Mouse (Mus musculus) lung, embryonic 14.5 days (tissue): ENCODE measurements around the gene Adgrg6. TPM values are rescaled to one million over a fixed set of nuclear protein-coding genes. Genes with fewer than 3 reads are reported as not detected.

ENCODE experiments used
- ATAC-seq: fragments of 200-750 bp; cut with Nextera tagmentation; 2 replicates; pipeline ENCODE4 v1.8.0; 2017; ENCODE audit warnings: mild to moderate bottlenecking, moderate TSS enrichment, moderate library complexity; ENCODE audit not compliant: insufficient read depth
- DNase-seq: peaks from one replicate; pipeline ENCODE4 v3.0.0-alpha.2; 2015
- H3K27ac ChIP-seq: fragments of 300-500 bp; sonication (generic); 2 replicates; pipeline ENCODE4 v1.5.1; 2014; ENCODE audit warnings: low read depth, mild to moderate bottlenecking, moderate library complexity
- H3K27me3 ChIP-seq: fragments of 300-500 bp; sonication (generic); 2 replicates; pipeline ENCODE4 v1.6.1; 2014; ENCODE audit warnings: low read length, control low read depth; ENCODE audit not compliant: insufficient read depth
- H3K36me3 ChIP-seq: fragments of 300-500 bp; sonication (generic); 2 replicates; pipeline ENCODE4 v1.6.1; 2014; ENCODE audit warnings: control low read depth; ENCODE audit not compliant: insufficient read depth
- H3K4me1 ChIP-seq: fragments of 300-500 bp; sonication (generic); 2 replicates; pipeline ENCODE4 v1.6.1; 2014; ENCODE audit warnings: antibody characterized with exemption, control low read depth; ENCODE audit not compliant: insufficient read depth
- H3K4me2 ChIP-seq: fragments of 300-500 bp; sonication (generic); 2 replicates; pipeline ENCODE4 v1.6.1; 2014; ENCODE audit warnings: mild to moderate bottlenecking
- H3K4me3 ChIP-seq: fragments of 300-500 bp; sonication (generic); 2 replicates; pipeline ENCODE4 v1.5.1; 2014; ENCODE audit warnings: low read depth, low read length
- H3K9ac ChIP-seq: fragments of 300-500 bp; sonication (generic); 2 replicates; pipeline ENCODE4 v1.6.1; 2014
- H3K9me3 ChIP-seq: fragments of 300-500 bp; sonication (generic); 2 replicates; pipeline ENCODE4 v1.6.1; 2016; ENCODE audit warnings: low read depth, low read length, control low read depth
- CTCF ChIP-seq: IDR thresholded peaks from 2 replicates; pipeline ENCODE4 v1.5.1; 2016; ENCODE audit warnings: antibody characterized with exemption, low read depth
- WGBS: fragments of 180-500 bp; shearing (Covaris S2); extraction: QIAGEN DNeasy Blood & Tissue Kit; methylation state at CpG from one replicate; pipeline ENCODE4 v1.1.7; 2014; 5-methylcytosine and 5-hydroxymethylcytosine counted together
- polyA plus RNA-seq: library from polyadenylated mRNA; unstranded; fragments of >200 nt; fragmentation: Nextera tagmentation; extraction: Ambion mirVana; gene quantifications from 2 replicates; pipeline ENCODE4 v1.2.1, GENCODE M21; 2014

The Adgrg6 gene
- polyA plus RNA-seq, 1 experiment from 2014 or later, result 22.9 TPM

DNA sequence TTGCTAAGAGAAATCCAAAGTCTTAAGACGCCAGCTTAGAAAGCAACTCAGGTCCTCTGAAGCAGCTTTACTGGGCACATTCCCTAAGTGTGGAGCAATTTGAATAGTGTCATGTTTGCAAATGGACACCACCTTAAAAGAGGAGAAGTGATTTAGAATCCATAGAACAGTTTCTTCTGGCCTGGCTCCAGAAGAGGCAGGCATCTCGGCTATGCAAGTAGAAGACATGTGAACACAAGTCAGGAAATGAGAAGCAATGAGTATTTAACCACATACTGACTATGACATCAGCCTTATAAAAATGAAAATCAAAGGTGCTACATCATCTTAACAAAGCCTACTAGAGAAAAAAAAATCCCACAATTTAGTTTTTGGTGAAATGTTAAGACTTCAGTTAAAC, 17.7 kb downstream of the Adgrg6 start:
- H3K9me3 ChIP-seq, result no peaks in the 10 kb centered on the region
- 47% methylated on average over 2 of the region's 2 CpGs for WGBS
- H3K4me2 ChIP-seq, result no peak overlapping the region
- no peak overlapping the region for H3K9ac ChIP-seq
- no peak for DNase-seq
- ATAC-seq, result 0 out of 2 replicates have a peak, but pooled peaks have one; percentile 31
- TF ChIP-seq CTCF, result no peak
- no peak overlapping the region for H3K27ac ChIP-seq
- no peak overlapping the region for H3K4me3 ChIP-seq
- no peaks in the 10 kb centered on the region for H3K36me3 ChIP-seq
- H3K27me3 ChIP-seq, result no peaks in the 10 kb centered on the region
- H3K4me1 ChIP-seq, result no peaks in the 10 kb centered on the region

DNA sequence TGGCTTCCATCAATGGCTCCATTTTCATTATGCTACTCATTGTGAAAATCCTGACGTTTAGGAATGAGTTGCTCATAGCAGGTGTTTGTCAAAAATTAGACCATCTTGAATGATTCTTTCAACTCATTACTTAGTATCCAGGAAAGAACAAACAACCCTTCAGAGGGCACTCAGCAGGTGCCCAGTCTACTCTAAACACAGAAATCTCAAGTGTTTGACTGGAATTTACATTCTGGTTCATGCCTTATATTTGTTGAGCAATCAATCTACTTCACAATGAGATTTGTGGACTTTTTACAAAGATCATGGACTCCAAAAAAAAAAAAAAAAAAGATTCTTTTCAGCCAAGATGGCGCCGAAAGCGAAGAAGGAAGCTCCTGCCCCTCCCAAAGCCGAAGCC, 22.7 kb downstream of the Adgrg6 start:
- Histone ChIP-seq H3K9ac (no peak overlapping the region), H3K36me3 (no peaks in the 10 kb centered on the region), H3K27ac (no peak overlapping the region), H3K4me2 (no peak overlapping the region), H3K27me3 (no peaks in the 10 kb centered on the region), H3K9me3 (no peaks in the 10 kb centered on the region), H3K4me3 (no peak overlapping the region), H3K4me1 (peaks cover 11% of the 10 kb centered on the region)
- WGBS, result 58% methylated on average over 5 of the region's 5 CpGs
- no peak for TF ChIP-seq CTCF
- no peak for DNase-seq
- ATAC-seq, result no peak

DNA sequence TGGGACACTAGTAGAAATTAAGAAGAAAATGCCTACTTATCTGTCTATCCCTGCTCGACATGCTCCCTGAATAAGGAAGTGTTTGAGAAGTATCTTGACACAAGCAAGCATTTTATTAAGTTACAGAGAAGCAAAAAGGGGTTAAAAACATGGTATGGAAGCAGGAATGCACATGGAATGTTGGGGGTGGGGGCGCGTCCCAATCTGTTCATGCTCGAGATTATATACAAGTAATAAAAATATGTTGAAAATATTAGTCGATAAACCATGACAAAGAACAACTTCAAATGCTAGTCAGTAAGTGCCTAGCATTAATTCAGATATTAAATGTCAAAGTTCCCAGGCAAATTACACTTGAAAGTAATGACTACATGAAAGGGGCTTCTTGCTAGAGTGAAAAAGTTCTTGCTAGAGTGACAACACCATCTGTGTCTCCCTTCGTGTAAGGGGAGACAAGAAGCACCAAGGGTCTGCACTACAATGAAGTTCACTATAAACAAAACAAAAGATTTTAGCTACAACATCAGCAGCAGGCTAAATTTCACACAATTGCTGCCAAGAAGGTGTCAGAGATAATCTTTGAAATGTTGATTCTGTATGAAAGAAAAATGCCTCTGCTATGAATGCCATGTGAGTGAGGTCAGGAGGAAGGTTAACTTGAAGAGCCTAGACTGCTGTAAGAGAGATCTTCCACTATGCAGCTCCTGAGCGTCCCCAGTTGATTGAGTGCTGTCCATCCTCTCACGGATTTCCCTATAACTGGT, 24.4 kb downstream of the Adgrg6 start:
- Histone ChIP-seq H3K9ac (no peak overlapping the region), H3K27ac (peak overlapping the region; percentile 19; the same call in 1 of the 2 replicates), H3K4me2 (no peak overlapping the region), H3K4me1 (peaks cover 11% of the 10 kb centered on the region), H3K27me3 (no peaks in the 10 kb centered on the region), H3K36me3 (no peaks in the 10 kb centered on the region), H3K9me3 (no peaks in the 10 kb centered on the region), H3K4me3 (no peak overlapping the region)
- peak; percentile 67 for DNase-seq
- WGBS, result 21% methylated on average over 8 of the region's 8 CpGs
- ATAC-seq, result peak; percentile 63
- no peak for TF ChIP-seq CTCF

DNA sequence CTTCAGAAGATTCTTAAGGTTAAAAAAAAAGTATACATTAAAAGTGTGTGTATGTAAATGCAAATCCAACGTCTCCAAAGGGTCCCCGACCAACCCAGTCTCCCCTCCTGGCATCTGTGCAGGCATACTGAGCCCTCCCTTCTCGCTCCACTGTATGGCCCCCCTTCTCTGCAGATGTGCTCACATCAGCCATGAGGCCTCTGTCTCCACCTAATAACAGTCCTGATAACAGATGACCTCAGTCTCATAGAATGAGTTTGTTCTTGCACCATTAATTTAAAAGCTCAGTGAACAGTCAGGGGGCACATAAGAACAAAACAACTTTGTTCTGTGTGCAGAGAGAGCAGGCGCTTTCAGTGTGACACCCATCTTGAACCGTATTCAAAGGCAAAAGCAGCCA, 27.6 kb downstream of the Adgrg6 start:
- H3K27ac ChIP-seq, result no peak overlapping the region

DNA sequence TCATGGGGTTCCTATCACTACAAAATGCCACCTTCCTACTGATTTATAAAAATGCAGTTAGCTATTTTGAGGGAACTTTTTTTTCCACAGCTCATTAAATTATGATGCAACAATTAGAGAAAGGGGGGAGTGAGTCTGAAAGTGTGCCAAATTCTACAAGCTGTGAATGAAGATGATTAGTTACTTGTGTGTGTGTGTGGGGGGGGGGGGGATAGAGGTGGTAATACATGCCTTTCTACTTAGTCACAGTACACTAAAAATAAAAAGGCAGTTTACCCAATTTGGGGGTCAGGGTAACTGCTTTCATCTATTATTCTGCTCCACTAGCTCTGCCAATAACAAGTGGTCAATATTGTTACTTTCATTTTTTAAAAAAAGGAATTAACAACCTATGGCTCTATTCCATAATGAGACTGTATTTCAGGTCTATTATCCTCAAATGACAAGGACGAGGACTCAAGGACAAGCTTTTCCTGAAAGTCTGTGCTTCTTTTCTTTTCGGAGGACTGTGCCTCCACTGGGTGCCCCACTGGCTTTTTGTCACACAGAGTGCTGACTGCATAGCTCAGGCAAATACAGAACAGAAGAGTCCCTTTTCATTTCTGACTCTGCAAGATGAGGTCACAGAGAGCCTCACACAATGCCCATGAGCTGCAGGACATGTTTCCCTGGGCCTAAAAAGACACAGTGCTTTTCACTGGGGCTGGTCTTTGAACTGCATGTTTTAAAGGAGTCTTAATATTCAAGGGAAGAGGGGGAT, 33.4 kb downstream of the Adgrg6 start:
- no peak for TF ChIP-seq CTCF
- no peaks in the 10 kb centered on the region for H3K36me3 ChIP-seq
- peak; percentile 73 for DNase-seq
- WGBS, result 62% methylated on average over 2 of the region's 2 CpGs
- no peak overlapping the region for H3K9ac ChIP-seq
- no peak overlapping the region for H3K4me2 ChIP-seq
- H3K4me1 ChIP-seq, result peaks cover 7% of the 10 kb centered on the region; the same call in 1 of the 2 replicates
- ATAC-seq, result peak; percentile 69; the same call in 1 of the 2 replicates
- no peaks in the 10 kb centered on the region for H3K27me3 ChIP-seq
- H3K4me3 ChIP-seq, result no peak overlapping the region
- no peaks in the 10 kb centered on the region for H3K9me3 ChIP-seq
- H3K27ac ChIP-seq, result peak overlapping the region; percentile 33; the same call in 1 of the 2 replicates

More for the DNA sequence above, 27.6 kb downstream of the Adgrg6 start:
- no peaks in the 10 kb centered on the region for H3K9me3 ChIP-seq
- ATAC-seq (peak; percentile 78; the same call in 1 of the 2 replicates), DNase-seq (peak; percentile 55)
- no peak overlapping the region for H3K4me3 ChIP-seq
- WGBS, result 29% methylated on average over 5 of the region's 5 CpGs
- H3K9ac ChIP-seq, result no peak overlapping the region
- no peaks in the 10 kb centered on the region for H3K27me3 ChIP-seq
- no peak for TF ChIP-seq CTCF
- H3K36me3 ChIP-seq, result no peaks in the 10 kb centered on the region
- H3K4me1 ChIP-seq, result peaks cover 11% of the 10 kb centered on the region
- no peak overlapping the region for H3K4me2 ChIP-seq

DNA sequence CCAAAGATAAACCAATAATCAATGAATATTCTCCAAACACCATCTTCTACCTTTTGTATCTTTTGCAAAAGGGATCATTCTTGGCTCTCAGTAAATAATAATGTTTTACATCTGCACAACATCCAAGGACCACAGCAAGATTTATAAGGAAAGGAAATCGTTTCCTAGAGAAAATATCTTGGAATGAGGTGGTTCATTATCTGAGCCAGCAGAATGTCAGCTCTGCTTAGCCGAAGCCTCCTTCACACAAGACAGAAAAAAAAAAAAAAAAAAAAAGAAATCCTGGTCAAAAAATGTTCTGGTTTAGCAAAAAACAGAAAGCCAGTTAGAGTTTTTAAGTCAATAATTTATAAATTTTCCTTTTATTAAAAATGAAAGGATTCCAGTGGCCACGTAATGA, 34.3 kb downstream of the Adgrg6 start:
- no peaks in the 10 kb centered on the region for H3K36me3 ChIP-seq
- 37% methylated on average over 3 of the region's 3 CpGs for WGBS
- no peak overlapping the region for H3K9ac ChIP-seq
- DNase-seq (peak; percentile 72), ATAC-seq (no peak)
- peaks cover 7% of the 10 kb centered on the region; the same call in 1 of the 2 replicates for H3K4me1 ChIP-seq
- TF ChIP-seq CTCF, result no peak
- no peak overlapping the region for H3K4me2 ChIP-seq
- no peak overlapping the region for H3K4me3 ChIP-seq
- no peak overlapping the region for H3K27ac ChIP-seq
- no peaks in the 10 kb centered on the region for H3K9me3 ChIP-seq
- H3K27me3 ChIP-seq, result no peaks in the 10 kb centered on the region

DNA sequence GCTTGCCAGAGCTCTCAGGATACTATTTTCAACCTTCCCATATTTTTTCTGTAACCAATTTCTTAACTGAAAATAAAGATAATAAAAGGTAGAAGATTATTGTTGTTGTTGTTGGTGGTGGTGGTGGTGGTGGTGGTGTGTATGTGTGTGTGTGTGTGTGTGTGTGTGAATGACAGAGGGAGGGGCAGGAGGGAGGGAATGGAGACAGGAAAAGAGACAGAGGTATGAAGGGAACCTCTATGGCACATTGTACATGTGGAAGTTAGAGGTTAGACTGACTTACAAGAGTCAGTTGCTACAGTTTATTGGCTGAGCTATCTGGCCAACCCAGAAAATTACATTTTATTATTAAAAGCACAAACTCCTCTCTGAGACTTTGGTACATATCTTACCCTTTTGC, 49.8 kb downstream of the Adgrg6 start:
- no peak overlapping the region for H3K4me3 ChIP-seq
- no peak for TF ChIP-seq CTCF
- ATAC-seq, result peak; percentile 73

More for the DNA sequence above, 49.8 kb downstream of the Adgrg6 start:
- H3K9ac ChIP-seq, result no peak overlapping the region
- H3K4me1 ChIP-seq, result no peaks in the 10 kb centered on the region
- H3K27ac ChIP-seq, result peak overlapping the region; percentile 63; the same call in 1 of the 2 replicates
- no peak for DNase-seq
- H3K27me3 ChIP-seq, result no peaks in the 10 kb centered on the region
- H3K4me2 ChIP-seq, result no peak overlapping the region
- no peaks in the 10 kb centered on the region for H3K9me3 ChIP-seq
- no peaks in the 10 kb centered on the region for H3K36me3 ChIP-seq
